Mouse (Mus musculus): ENCODE results near the gene Agtr1a. TPM values are rescaled to one million over a fixed set of nuclear protein-coding genes. Genes with fewer than 3 reads are reported as not detected.

Agtr1a gene
- polyA plus RNA-seq, 1 experiment, result not detected

GRCm38 (mm10) chr13:30339927-30340326 lies 3.7 kb downstream of the Agtr1a start:
- TF ChIP-seq GATA1 (IDR thresholded peaks at IDR 0.05; ENCODE audit: borderline replicate concordance, low read length), result no peak
- no peak for TF ChIP-seq FLI1 (IDR thresholded peaks at IDR 0.05; ENCODE audit: low read length)
- peaks cover 14% of the 10 kb centered on the region for H3K27me3 ChIP-seq (replicated peaks)
- no peaks in the 10 kb centered on the region for H3K36me3 ChIP-seq (replicated peaks; ENCODE audit: low read length)
- H3K9me3 ChIP-seq, result peaks cover 4% of the 10 kb centered on the region; the same call in 1 of the 2 replicates
- peaks cover 5% of the 10 kb centered on the region; the same call in 1 of the 2 replicates for H3K4me1 ChIP-seq
- no peak overlapping the region for H3K4me3 ChIP-seq (replicated peaks)

- Histone ChIP-seq H3K9me3 (peaks cover 3% of the 10 kb centered on the region; the same call in 1 of the 2 replicates), H3K27me3 (replicated peaks) (peaks cover 2% of the 10 kb centered on the region), H3K36me3 (replicated peaks; ENCODE audit: low read length) (no peaks in the 10 kb centered on the region), H3K4me3 (replicated peaks) (peak overlapping the region; percentile 50), H3K4me1 (no peaks in the 10 kb centered on the region)
- TF ChIP-seq FLI1 (IDR thresholded peaks at IDR 0.05; ENCODE audit: low read length) (no peak), GATA1 (IDR thresholded peaks at IDR 0.05; ENCODE audit: borderline replicate concordance, low read length) (no peak)
Measured at GRCm38 (mm10) chr13:30341987-30342898, 6.0 kb downstream of the Agtr1a start.

GRCm38 (mm10) chr13:30345427-30345913 lies 9.2 kb downstream of the Agtr1a start:
- Histone ChIP-seq H3K9me3 (peaks cover 3% of the 10 kb centered on the region; the same call in 1 of the 2 replicates), H3K4me3 (replicated peaks) (no peak overlapping the region), H3K4me1 (no peaks in the 10 kb centered on the region), H3K27me3 (replicated peaks) (no peaks in the 10 kb centered on the region), H3K36me3 (replicated peaks; ENCODE audit: low read length) (no peaks in the 10 kb centered on the region)
- TF ChIP-seq GATA1 (IDR thresholded peaks at IDR 0.05; ENCODE audit: borderline replicate concordance, low read length), result no peak
- no peak for TF ChIP-seq FLI1 (IDR thresholded peaks at IDR 0.05; ENCODE audit: low read length)

- TF ChIP-seq FLI1 (IDR thresholded peaks at IDR 0.05; ENCODE audit: low read length) (no peak), GATA1 (IDR thresholded peaks at IDR 0.05; ENCODE audit: borderline replicate concordance, low read length) (no peak)
- H3K27me3 ChIP-seq (replicated peaks), result no peaks in the 10 kb centered on the region
- H3K4me3 ChIP-seq (replicated peaks), result no peak overlapping the region
- H3K4me1 ChIP-seq, result no peaks in the 10 kb centered on the region
- H3K9me3 ChIP-seq, result peaks cover 3% of the 10 kb centered on the region; the same call in 1 of the 2 replicates
- H3K36me3 ChIP-seq (replicated peaks; ENCODE audit: low read length), result no peaks in the 10 kb centered on the region
Measured at GRCm38 (mm10) chr13:30346881-30347280, 10.6 kb downstream of the Agtr1a start.

- Histone ChIP-seq H3K27me3 (replicated peaks) (no peaks in the 10 kb centered on the region), H3K4me1 (no peaks in the 10 kb centered on the region), H3K4me3 (replicated peaks) (no peak overlapping the region), H3K9me3 (peaks cover 3% of the 10 kb centered on the region; the same call in 1 of the 2 replicates), H3K36me3 (replicated peaks; ENCODE audit: low read length) (no peaks in the 10 kb centered on the region)
- TF ChIP-seq GATA1 (IDR thresholded peaks at IDR 0.05; ENCODE audit: borderline replicate concordance, low read length) (no peak), FLI1 (IDR thresholded peaks at IDR 0.05; ENCODE audit: low read length) (no peak)
Measured at GRCm38 (mm10) chr13:30348306-30348705, 12.1 kb downstream of the Agtr1a start.

- no peaks in the 10 kb centered on the region for H3K27me3 ChIP-seq (replicated peaks)
- TF ChIP-seq GATA1 (IDR thresholded peaks at IDR 0.05; ENCODE audit: borderline replicate concordance, low read length) (no peak), FLI1 (IDR thresholded peaks at IDR 0.05; ENCODE audit: low read length) (no peak)
- H3K36me3 ChIP-seq (replicated peaks; ENCODE audit: low read length), result no peaks in the 10 kb centered on the region
- no peak overlapping the region for H3K4me3 ChIP-seq (replicated peaks)
- no peaks in the 10 kb centered on the region for H3K9me3 ChIP-seq
- H3K4me1 ChIP-seq, result no peaks in the 10 kb centered on the region
Measured at GRCm38 (mm10) chr13:30351966-30352365, 15.7 kb downstream of the Agtr1a start.

GRCm38 (mm10) chr13:30354991-30355580 lies 18.8 kb downstream of the Agtr1a start:
- no peak for TF ChIP-seq GATA1 (IDR thresholded peaks at IDR 0.05; ENCODE audit: borderline replicate concordance, low read length)
- Histone ChIP-seq H3K27me3 (replicated peaks) (no peaks in the 10 kb centered on the region), H3K36me3 (replicated peaks; ENCODE audit: low read length) (no peaks in the 10 kb centered on the region), H3K9me3 (no peaks in the 10 kb centered on the region), H3K4me1 (no peaks in the 10 kb centered on the region), H3K4me3 (replicated peaks) (no peak overlapping the region)

- Histone ChIP-seq H3K9me3 (no peaks in the 10 kb centered on the region), H3K27me3 (replicated peaks) (no peaks in the 10 kb centered on the region), H3K4me3 (replicated peaks) (no peak overlapping the region), H3K4me1 (no peaks in the 10 kb centered on the region), H3K36me3 (replicated peaks; ENCODE audit: low read length) (no peaks in the 10 kb centered on the region)
- no peak for TF ChIP-seq FLI1 (IDR thresholded peaks at IDR 0.05; ENCODE audit: low read length)
- TF ChIP-seq GATA1 (IDR thresholded peaks at IDR 0.05; ENCODE audit: borderline replicate concordance, low read length), result no peak
Measured at GRCm38 (mm10) chr13:30355979-30356378, 19.7 kb downstream of the Agtr1a start.

GRCm38 (mm10) chr13:30358456-30359168 lies 22.4 kb downstream of the Agtr1a start:
- no peak for TF ChIP-seq FLI1 (IDR thresholded peaks at IDR 0.05; ENCODE audit: low read length)
- TF ChIP-seq GATA1 (IDR thresholded peaks at IDR 0.05; ENCODE audit: borderline replicate concordance, low read length), result no peak
- no peaks in the 10 kb centered on the region for H3K27me3 ChIP-seq (replicated peaks)
- no peak overlapping the region for H3K4me3 ChIP-seq (replicated peaks)
- no peaks in the 10 kb centered on the region for H3K36me3 ChIP-seq (replicated peaks; ENCODE audit: low read length)
- no peaks in the 10 kb centered on the region for H3K4me1 ChIP-seq
- no peaks in the 10 kb centered on the region for H3K9me3 ChIP-seq
